Mouse (Mus musculus): ENCODE measurements around the gene Asb8. TPM values are rescaled to one million over a fixed set of nuclear protein-coding genes. Genes with fewer than 3 reads are reported as not detected.
A peak's percentile ranks its signal among the peaks of the same experiment; 100 is the strongest.

Asb8 gene
- 66.2 and 66.8 TPM in 2 replicates for polyA plus RNA-seq (2014; fragmentation: Nextera tagmentation; extraction: Ambion mirVana)

GRCm38 (mm10) chr15:98165525-98165924, at the start of gene Asb8:
Asb8 (minus strand) TSS chr15:98165625.
- WGBS = 84% methylated on average over 5 of the region's 5 CpGs
- ATAC-seq (ENCODE audit: low FRiP score) (no peak), DNase-seq (ENCODE audit: low spot score) (no peak)
- H3K9me3 ChIP-seq (ENCODE audit: control insufficient read depth, low read length) = no peaks in the 10 kb centered on the region
- H3K4me1 ChIP-seq (replicated peaks; ENCODE audit: control insufficient read depth, insufficient read depth, low read length) = peaks cover 27% of the 10 kb centered on the region
- no peaks in the 10 kb centered on the region for H3K36me3 ChIP-seq (replicated peaks; ENCODE audit: control insufficient read depth, insufficient read depth)
- no peak within 1 kb of the TSS for H3K9ac ChIP-seq
- no peak within 1 kb of the TSS; the same call in 1 of the 2 replicates for H3K4me3 ChIP-seq (replicated peaks; ENCODE audit: low read length)
- H3K4me2 ChIP-seq (replicated peaks) = peak within 1 kb of the TSS; percentile 67; the same call in 1 of the 2 replicates
- no peak within 1 kb of the TSS for H3K27ac ChIP-seq
- peaks cover 9% of the 10 kb centered on the region; the same call in 1 of the 2 replicates for H3K27me3 ChIP-seq (ENCODE audit: control insufficient read depth, insufficient read depth, low read length)

- no peak overlapping the region for H3K9ac ChIP-seq
- 74% methylated on average over 5 of the region's 5 CpGs for WGBS
Observed at GRCm38 (mm10) chr15:98214130-98214529, 48.7 kb upstream of the Asb8 start.

GRCm38 (mm10) chr15:98213336-98213870, 48.0 kb upstream of the Asb8 start:
- Histone ChIP-seq H3K4me3 (replicated peaks; ENCODE audit: low read length) (no peak overlapping the region), H3K4me2 (replicated peaks) (no peak overlapping the region), H3K9me3 (ENCODE audit: control insufficient read depth, low read length) (no peaks in the 10 kb centered on the region), H3K9ac (no peak overlapping the region), H3K4me1 (replicated peaks; ENCODE audit: control insufficient read depth, insufficient read depth, low read length) (no peaks in the 10 kb centered on the region), H3K36me3 (replicated peaks; ENCODE audit: control insufficient read depth, insufficient read depth) (no peaks in the 10 kb centered on the region), H3K27ac (no peak overlapping the region), H3K27me3 (ENCODE audit: control insufficient read depth, insufficient read depth, low read length) (no peaks in the 10 kb centered on the region)
- ATAC-seq (ENCODE audit: low FRiP score) = no peak
- no peak for DNase-seq (ENCODE audit: low spot score)
- WGBS = 83% methylated on average over 5 of the region's 5 CpGs

More at GRCm38 (mm10) chr15:98214130-98214529, 48.7 kb upstream of the Asb8 start:
- H3K27me3 ChIP-seq (ENCODE audit: control insufficient read depth, insufficient read depth, low read length) = no peaks in the 10 kb centered on the region
- DNase-seq (ENCODE audit: low spot score) = no peak
- ATAC-seq (ENCODE audit: low FRiP score) = no peak
- no peak overlapping the region for H3K4me3 ChIP-seq (replicated peaks; ENCODE audit: low read length)
- H3K9me3 ChIP-seq (ENCODE audit: control insufficient read depth, low read length) = no peaks in the 10 kb centered on the region
- no peaks in the 10 kb centered on the region for H3K36me3 ChIP-seq (replicated peaks; ENCODE audit: control insufficient read depth, insufficient read depth)
- H3K27ac ChIP-seq = no peak overlapping the region
- no peak overlapping the region for H3K4me2 ChIP-seq (replicated peaks)
- H3K4me1 ChIP-seq (replicated peaks; ENCODE audit: control insufficient read depth, insufficient read depth, low read length) = no peaks in the 10 kb centered on the region

GRCm38 (mm10) chr15:98209676-98210075, 44.3 kb upstream of the Asb8 start:
- Histone ChIP-seq H3K4me1 (replicated peaks; ENCODE audit: control insufficient read depth, insufficient read depth, low read length) (no peaks in the 10 kb centered on the region), H3K4me2 (replicated peaks) (no peak overlapping the region), H3K27me3 (ENCODE audit: control insufficient read depth, insufficient read depth, low read length) (no peaks in the 10 kb centered on the region), H3K27ac (no peak overlapping the region), H3K4me3 (replicated peaks; ENCODE audit: low read length) (no peak overlapping the region), H3K9ac (no peak overlapping the region), H3K36me3 (replicated peaks; ENCODE audit: control insufficient read depth, insufficient read depth) (no peaks in the 10 kb centered on the region), H3K9me3 (ENCODE audit: control insufficient read depth, low read length) (no peaks in the 10 kb centered on the region)
- 76% methylated on average over 7 of the region's 7 CpGs for WGBS
- no peak for DNase-seq (ENCODE audit: low spot score)
- ATAC-seq (ENCODE audit: low FRiP score) = no peak

- Histone ChIP-seq H3K27ac (no peak within 1 kb of the TSS), H3K4me2 (replicated peaks) (no peak within 1 kb of the TSS), H3K4me1 (replicated peaks; ENCODE audit: control insufficient read depth, insufficient read depth, low read length) (no peaks in the 10 kb centered on the region), H3K36me3 (replicated peaks; ENCODE audit: control insufficient read depth, insufficient read depth) (no peaks in the 10 kb centered on the region), H3K27me3 (ENCODE audit: control insufficient read depth, insufficient read depth, low read length) (no peaks in the 10 kb centered on the region), H3K4me3 (replicated peaks; ENCODE audit: low read length) (no peak within 1 kb of the TSS), H3K9me3 (ENCODE audit: control insufficient read depth, low read length) (no peaks in the 10 kb centered on the region), H3K9ac (no peak within 1 kb of the TSS)
- 66% methylated on average over 3 of the region's 3 CpGs for WGBS
- DNase-seq (ENCODE audit: low spot score) (no peak), ATAC-seq (ENCODE audit: low FRiP score) (no peak)
Observed at GRCm38 (mm10) chr15:98195442-98195841, 30.0 kb upstream of the Asb8 start, which contains the start of gene Olfr288. Olfr288 (minus strand) TSS chr15:98195542.

GRCm38 (mm10) chr15:98184456-98184855, 19.0 kb upstream of the Asb8 start:
- Histone ChIP-seq H3K27ac (no peak overlapping the region), H3K36me3 (replicated peaks; ENCODE audit: control insufficient read depth, insufficient read depth) (no peaks in the 10 kb centered on the region), H3K4me3 (replicated peaks; ENCODE audit: low read length) (no peak overlapping the region), H3K9me3 (ENCODE audit: control insufficient read depth, low read length) (no peaks in the 10 kb centered on the region), H3K4me2 (replicated peaks) (no peak overlapping the region), H3K4me1 (replicated peaks; ENCODE audit: control insufficient read depth, insufficient read depth, low read length) (no peaks in the 10 kb centered on the region), H3K9ac (no peak overlapping the region), H3K27me3 (ENCODE audit: control insufficient read depth, insufficient read depth, low read length) (no peaks in the 10 kb centered on the region)
- ATAC-seq (ENCODE audit: low FRiP score) = no peak
- no peak for DNase-seq (ENCODE audit: low spot score)
- WGBS = 81% methylated on average over 4 of the region's 4 CpGs

GRCm38 (mm10) chr15:98181856-98182570, 16.6 kb upstream of the Asb8 start:
- no peak for DNase-seq (ENCODE audit: low spot score)
- WGBS = 77% methylated on average over 12 of the region's 12 CpGs
- no peaks in the 10 kb centered on the region for H3K36me3 ChIP-seq (replicated peaks; ENCODE audit: control insufficient read depth, insufficient read depth)
- H3K9me3 ChIP-seq (ENCODE audit: control insufficient read depth, low read length) = no peaks in the 10 kb centered on the region
- no peak overlapping the region for H3K27ac ChIP-seq
- no peak overlapping the region for H3K4me3 ChIP-seq (replicated peaks; ENCODE audit: low read length)
- ATAC-seq (ENCODE audit: low FRiP score) = no peak
- no peak overlapping the region for H3K9ac ChIP-seq
- H3K27me3 ChIP-seq (ENCODE audit: control insufficient read depth, insufficient read depth, low read length) = no peaks in the 10 kb centered on the region
- no peak overlapping the region for H3K4me2 ChIP-seq (replicated peaks)
- no peaks in the 10 kb centered on the region for H3K4me1 ChIP-seq (replicated peaks; ENCODE audit: control insufficient read depth, insufficient read depth, low read length)

- H3K27me3 ChIP-seq (ENCODE audit: control insufficient read depth, insufficient read depth, low read length) = no peaks in the 10 kb centered on the region
- H3K4me3 ChIP-seq (replicated peaks; ENCODE audit: low read length) = peak overlapping the region; percentile 51
- peak overlapping the region; percentile 79 for H3K4me2 ChIP-seq (replicated peaks)
- no peaks in the 10 kb centered on the region for H3K4me1 ChIP-seq (replicated peaks; ENCODE audit: control insufficient read depth, insufficient read depth, low read length)
- DNase-seq (ENCODE audit: low spot score) (peak; percentile 83), ATAC-seq (ENCODE audit: low FRiP score) (peak; percentile 99)
- peak overlapping the region; percentile 79 for H3K27ac ChIP-seq
- WGBS = 0% methylated on average over 30 of the region's 30 CpGs
- H3K36me3 ChIP-seq (replicated peaks; ENCODE audit: control insufficient read depth, insufficient read depth) = no peaks in the 10 kb centered on the region
- peak overlapping the region; percentile 59 for H3K9ac ChIP-seq
- no peaks in the 10 kb centered on the region for H3K9me3 ChIP-seq (ENCODE audit: control insufficient read depth, low read length)
Observed at GRCm38 (mm10) chr15:98181132-98181711, 15.8 kb upstream of the Asb8 start.

GRCm38 (mm10) chr15:98180567-98181131, 15.2 kb upstream of the Asb8 start:
- Histone ChIP-seq H3K36me3 (replicated peaks; ENCODE audit: control insufficient read depth, insufficient read depth) (no peaks in the 10 kb centered on the region), H3K4me3 (replicated peaks; ENCODE audit: low read length) (peak overlapping the region; percentile 51), H3K4me2 (replicated peaks) (peak overlapping the region; percentile 79), H3K4me1 (replicated peaks; ENCODE audit: control insufficient read depth, insufficient read depth, low read length) (no peaks in the 10 kb centered on the region), H3K27me3 (ENCODE audit: control insufficient read depth, insufficient read depth, low read length) (no peaks in the 10 kb centered on the region), H3K9ac (peak overlapping the region; percentile 59), H3K9me3 (ENCODE audit: control insufficient read depth, low read length) (no peaks in the 10 kb centered on the region), H3K27ac (peak overlapping the region; percentile 79)
- peak; percentile 29 for DNase-seq (ENCODE audit: low spot score)
- 2% methylated on average over 26 of the region's 26 CpGs for WGBS
- no peak for ATAC-seq (ENCODE audit: low FRiP score)
